Mouse (Mus musculus) MEL (cell line): ENCODE results near the gene Fam181a. TPM values are rescaled to one million over a fixed set of nuclear protein-coding genes. Genes with fewer than 3 reads are reported as not detected.

Experiments
- DNase-seq: peaks from one replicate; pipeline ENCODE4 v3.0.0; 2011; ENCODE audit warnings: low read depth, low spot score
- H3K27ac ChIP-seq: 2 replicates; pipeline ENCODE4 v1.5.1; 2012; ENCODE audit warnings: low read depth, mild to moderate bottlenecking, control low read depth, low read length, moderate library complexity; ENCODE audit not compliant: control insufficient read depth
- H3K27me3 ChIP-seq, 2 experiments: fragments of 150-350 bp in 1 of 2; sonication (generic) in 1 of 2; 2 replicates each; pipeline ENCODE4 v1.6.1; 2012; ENCODE audit warnings: low read length in 2 of 2, mild to moderate bottlenecking in 2 of 2, improper control_type of control experiment in 1 of 2, moderate library complexity in 1 of 2; ENCODE audit not compliant: insufficient read depth in 2 of 2, control insufficient read depth in 1 of 2
- H3K36me3 ChIP-seq, 2 experiments: 2 replicates each; pipeline ENCODE4 v1.6.1; 2012 to 2014; ENCODE audit warnings: low read length in 2 of 2, improper control_type of control experiment in 1 of 2, inconsistent platforms in 1 of 2, mild to moderate bottlenecking in 1 of 2; ENCODE audit not compliant: insufficient read depth in 2 of 2, control insufficient read depth in 1 of 2
- H3K4me1 ChIP-seq, 2 experiments: fragments of 150-350 bp in 1 of 2; sonication (generic) in 1 of 2; 2 replicates each; pipeline ENCODE4 v1.6.1; 2012; ENCODE audit warnings: low read length in 2 of 2, improper control_type of control experiment in 1 of 2, mild to moderate bottlenecking in 1 of 2; ENCODE audit not compliant: insufficient read depth in 2 of 2, control insufficient read depth in 1 of 2
- H3K4me3 ChIP-seq, 2 experiments: fragments of 150-350 bp in 1 of 2; sonication (generic) in 1 of 2; 2 replicates each; pipeline ENCODE4 v1.5.1; 2012; ENCODE audit warnings: low read depth in 2 of 2, low read length in 2 of 2, mild to moderate bottlenecking in 2 of 2, moderate library complexity in 2 of 2, control low read depth in 1 of 2, improper control_type of control experiment in 1 of 2; ENCODE audit not compliant: control insufficient read depth in 1 of 2, insufficient read depth in 1 of 2
- H3K79me2 ChIP-seq: 2 replicates; pipeline ENCODE4 v1.6.1; 2012; ENCODE audit warnings: mild to moderate bottlenecking, low read length, moderate library complexity; ENCODE audit not compliant: control insufficient read depth, poor library complexity, insufficient read depth
- H3K9ac ChIP-seq: 2 replicates; pipeline ENCODE4 v1.6.1; 2012; ENCODE audit warnings: low read depth, mild to moderate bottlenecking, control low read depth, low read length, moderate library complexity; ENCODE audit not compliant: control insufficient read depth, poor library complexity, severe bottlenecking
- H3K9me3 ChIP-seq: fragments of 150-350 bp; sonication (generic); replicated peaks from 2 replicates; pipeline ENCODE4 v1.6.1; 2012; ENCODE audit warnings: mild to moderate bottlenecking, low read length, improper control_type of control experiment, moderate library complexity; ENCODE audit not compliant: insufficient read depth
- CHD2 ChIP-seq: IDR thresholded peaks from 2 replicates; pipeline ENCODE4 v1.6.1; 2011; ENCODE audit warnings: low read length, improper control_type of control experiment
- CTCF ChIP-seq, 3 experiments: IDR thresholded peaks in 2 of 3; conservative IDR thresholded peaks in 1 of 3; 2 replicates each; pipeline ENCODE4 v1.5.1; 2011 to 2012; ENCODE audit warnings: low read length in 3 of 3, low read depth in 2 of 3, mild to moderate bottlenecking in 2 of 3, improper control_type of control experiment in 1 of 3, inconsistent platforms in 1 of 3, mixed read lengths in 1 of 3, moderate library complexity in 1 of 3; ENCODE audit not compliant: control insufficient read depth in 1 of 3, insufficient read depth in 1 of 3, poor library complexity in 1 of 3, severe bottlenecking in 1 of 3
- E2F4 ChIP-seq: IDR thresholded peaks from 2 replicates; pipeline ENCODE4 v1.6.1; 2011; ENCODE audit warnings: low read depth, low read length, improper control_type of control experiment, borderline replicate concordance
- EP300 ChIP-seq, 2 experiments: IDR thresholded peaks; 2 replicates each; pipeline ENCODE4 v1.6.1; 2011; ENCODE audit warnings: improper control_type of control experiment in 2 of 2, low read length in 2 of 2, low read depth in 1 of 2, mild to moderate bottlenecking in 1 of 2
- GATA1 ChIP-seq: IDR thresholded peaks from 2 replicates; pipeline ENCODE4 v1.6.1; 2011; ENCODE audit warnings: low read depth, low read length, improper control_type of control experiment
- MAX ChIP-seq: IDR thresholded peaks from 2 replicates; pipeline ENCODE4 v1.6.1; 2011; ENCODE audit warnings: low read length, improper control_type of control experiment
- MAZ ChIP-seq: IDR thresholded peaks from 2 replicates; pipeline ENCODE4 v1.6.1; 2012; ENCODE audit warnings: low read depth, mild to moderate bottlenecking, inconsistent platforms, low read length, improper control_type of control experiment
- MXI1 ChIP-seq: IDR thresholded peaks from 2 replicates; pipeline ENCODE4 v1.6.1; 2011; ENCODE audit warnings: mild to moderate bottlenecking, low read depth, low read length, improper control_type of control experiment
- MYC ChIP-seq: IDR thresholded peaks from 2 replicates; pipeline ENCODE4 v1.6.1; 2011; ENCODE audit warnings: low read depth, mild to moderate bottlenecking, low read length, improper control_type of control experiment, moderate library complexity
- NELFE ChIP-seq: IDR thresholded peaks from 2 replicates; pipeline ENCODE4 v1.6.1; 2011; ENCODE audit warnings: low read depth, low read length, improper control_type of control experiment
- NRF1 ChIP-seq: IDR thresholded peaks from 2 replicates; pipeline ENCODE4 v1.6.1; 2014; ENCODE audit warnings: low read depth, mild to moderate bottlenecking, inconsistent platforms, low read length, improper control_type of control experiment, moderate library complexity; ENCODE audit not compliant: poor library complexity, insufficient read depth, severe bottlenecking
- POLR2A ChIP-seq, 2 experiments: IDR thresholded peaks; 2 replicates each; pipeline ENCODE4 v1.6.1; 2011 to 2012; ENCODE audit warnings: low read length in 2 of 2, mild to moderate bottlenecking in 2 of 2, control low read depth in 1 of 2, improper control_type of control experiment in 1 of 2, low read depth in 1 of 2, moderate library complexity in 1 of 2; ENCODE audit not compliant: control insufficient read depth in 1 of 2, insufficient read depth in 1 of 2, poor library complexity in 1 of 2
- POLR2AphosphoS2 ChIP-seq: IDR thresholded peaks from 2 replicates; pipeline ENCODE4 v1.6.1; 2011; ENCODE audit warnings: low read length, improper control_type of control experiment
- POLR2AphosphoS5 ChIP-seq: IDR thresholded peaks from 2 replicates; pipeline ENCODE4 v1.6.1; 2012; ENCODE audit warnings: low read depth, borderline replicate concordance, mild to moderate bottlenecking, inconsistent platforms, low read length, moderate library complexity, mixed read lengths
- RCOR1 ChIP-seq: IDR thresholded peaks from 2 replicates; pipeline ENCODE4 v1.6.1; 2012; ENCODE audit warnings: low read depth, mild to moderate bottlenecking, inconsistent platforms, low read length, improper control_type of control experiment
- SIN3A ChIP-seq: IDR thresholded peaks from 2 replicates; pipeline ENCODE4 v1.6.1; 2012; ENCODE audit warnings: low read length, improper control_type of control experiment, inconsistent platforms
- SMC3 ChIP-seq: IDR thresholded peaks from 2 replicates; pipeline ENCODE4 v1.6.1; 2011; ENCODE audit warnings: low read depth, low read length, improper control_type of control experiment
- TBP ChIP-seq: IDR thresholded peaks from 2 replicates; pipeline ENCODE4 v1.8.0; 2011; ENCODE audit warnings: low read depth, low read length, improper control_type of control experiment
- USF1 ChIP-seq: IDR thresholded peaks from 2 replicates; pipeline ENCODE4 v1.6.1; 2014; ENCODE audit warnings: low read depth, mild to moderate bottlenecking, inconsistent platforms, low read length, improper control_type of control experiment, moderate library complexity
- ZMIZ1 ChIP-seq: IDR thresholded peaks from 2 replicates; pipeline ENCODE4 v1.6.1; 2012; ENCODE audit warnings: low read depth, mild to moderate bottlenecking, inconsistent platforms, low read length, improper control_type of control experiment, moderate library complexity
- ZNF384 ChIP-seq: IDR thresholded peaks from 2 replicates; pipeline ENCODE4 v1.6.1; 2012; ENCODE audit warnings: low read depth, mild to moderate bottlenecking, inconsistent platforms, low read length, improper control_type of control experiment
- polyA plus RNA-seq, 2 experiments: library from polyadenylated mRNA; stranded (reverse) in 1 of 2; unstranded in 1 of 2; fragments of >175 nt in 1 of 2; fragments of >200 nt in 1 of 2; gene quantifications; 2 replicates each; pipeline versions ENCODE4 v1.2.1 to v1.2.4; 2012; ENCODE audit warnings: low replicate concordance in 2 of 2, low read depth in 1 of 2; ENCODE audit not compliant: insufficient read length in 2 of 2, insufficient read depth in 1 of 2, missing spikeins in 1 of 2
- total RNA-seq: library from RNA; depleted of rRNA; stranded (reverse); fragments of 300-350 nt; gene quantifications from 2 replicates; pipeline ENCODE4 v1.2.3, GENCODE M21; 2012

The Fam181a gene
- total and polyA plus RNA-seq, 3 experiments = not detected

DNA sequence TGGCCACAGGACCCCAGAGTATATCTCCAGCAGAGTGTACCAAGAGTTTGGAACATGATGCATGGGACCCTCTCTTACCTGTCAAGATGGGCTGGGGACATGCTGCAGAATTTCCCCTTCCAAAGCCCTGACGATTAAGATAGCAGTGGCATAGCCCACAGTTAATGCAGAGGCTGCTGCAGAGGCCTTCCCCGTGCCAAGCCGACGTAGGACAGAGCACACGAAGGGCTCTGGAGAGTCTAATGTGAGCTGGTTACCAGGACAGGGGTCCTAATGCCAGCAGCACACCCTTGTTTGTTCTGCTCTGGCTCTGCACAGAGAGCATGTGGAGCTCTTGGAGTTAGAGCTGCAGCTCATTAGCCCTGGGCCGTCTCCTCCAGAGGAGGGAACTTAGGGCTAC lies 2.5 kb downstream of the Fam181a start:
- TF ChIP-seq SMC3 (no peak), POLR2A (IDR thresholded peaks at IDR 0.05; ENCODE audit: control insufficient read depth in 1 of 2, insufficient read depth in 1 of 2, low read depth in 1 of 2, low read length in 2 of 2, poor library complexity in 1 of 2) (no peak), NELFE (no peak), MYC (no peak), USF1 (no peak), MAZ (no peak), NRF1 (no peak), POLR2AphosphoS5 (no peak), SIN3A (no peak), MXI1 (no peak)
- Histone ChIP-seq H3K79me2 (no peaks in the 10 kb centered on the region), H3K9me3 (no peaks in the 10 kb centered on the region), H3K36me3 (no peaks in the 10 kb centered on the region), H3K27me3 (no peaks in the 10 kb centered on the region), H3K27ac (no peak overlapping the region), H3K4me1 (no peaks in the 10 kb centered on the region), H3K9ac (no peak overlapping the region), H3K4me3 (no peak overlapping the region)
- DNase-seq = no peak

DNA sequence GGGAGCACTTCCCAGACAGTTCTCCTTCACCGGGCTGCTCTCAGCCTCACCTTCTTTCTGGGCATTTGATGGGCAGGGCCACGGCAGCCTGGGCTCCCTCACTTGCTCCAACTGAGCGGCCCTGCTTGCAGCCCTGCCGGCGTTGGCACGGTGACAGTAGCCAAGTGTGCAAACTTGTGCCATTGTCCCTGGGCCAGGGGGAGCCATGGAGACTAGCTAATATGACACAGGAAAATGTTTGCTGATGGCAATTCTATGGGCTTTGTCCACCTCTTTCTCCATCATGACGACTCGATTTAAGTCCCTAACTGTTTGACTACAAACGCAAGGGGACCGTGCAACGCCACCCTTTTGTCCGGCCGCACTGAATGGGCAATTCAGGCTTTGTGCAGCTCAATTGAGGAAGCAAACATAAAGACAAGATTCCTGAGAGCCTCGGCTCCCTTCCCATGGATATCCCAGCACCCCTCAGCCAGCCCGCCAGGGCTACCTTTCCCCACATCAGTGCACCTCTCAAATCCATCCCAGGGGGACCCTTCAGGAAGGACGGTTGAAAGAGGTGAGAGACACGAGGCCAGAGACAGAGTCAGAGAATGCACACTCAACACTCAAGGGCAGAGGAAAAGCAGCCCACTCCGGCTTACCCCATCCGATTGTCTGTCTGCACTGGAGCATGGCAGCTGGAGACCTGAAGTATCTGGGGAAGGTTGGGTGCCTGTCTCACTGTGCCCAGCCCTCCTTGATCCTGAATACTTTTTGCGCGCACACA lies 3.3 kb downstream of the Fam181a start:
- Histone ChIP-seq H3K36me3 (no peaks in the 10 kb centered on the region), H3K9ac (no peak overlapping the region), H3K9me3 (no peaks in the 10 kb centered on the region), H3K27ac (no peak overlapping the region), H3K4me1 (no peaks in the 10 kb centered on the region), H3K4me3 (no peak overlapping the region), H3K27me3 (no peaks in the 10 kb centered on the region), H3K79me2 (no peaks in the 10 kb centered on the region)
- TF ChIP-seq MYC = no peak
- no peak for TF ChIP-seq E2F4
- no peak for TF ChIP-seq MAX
- TF ChIP-seq ZNF384 = no peak
- no peak for TF ChIP-seq ZMIZ1
- TF ChIP-seq RCOR1 = no peak
- TF ChIP-seq GATA1 = no peak
- TF ChIP-seq TBP = no peak
- TF ChIP-seq POLR2AphosphoS5 = no peak
- no peak for TF ChIP-seq NRF1
- TF ChIP-seq CHD2 = no peak
- TF ChIP-seq EP300 (IDR thresholded peaks at IDR 0.05; ENCODE audit: low read depth in 1 of 2, low read length in 2 of 2) = no peak
- TF ChIP-seq POLR2AphosphoS2 = no peak
- TF ChIP-seq CTCF (IDR thresholded peaks at IDR 0.05 in 2 of 3, conservative IDR thresholded peaks at IDR 0.05 in 1 of 3; ENCODE audit: control insufficient read depth in 1 of 3, insufficient read depth in 1 of 3, low read depth in 2 of 3, low read length in 3 of 3, poor library complexity in 1 of 3, severe bottlenecking in 1 of 3) = no peak
- TF ChIP-seq SIN3A = no peak
- DNase-seq = no peak
